Mouse (Mus musculus): ENCODE measurements around the gene Tescl.

DNA sequence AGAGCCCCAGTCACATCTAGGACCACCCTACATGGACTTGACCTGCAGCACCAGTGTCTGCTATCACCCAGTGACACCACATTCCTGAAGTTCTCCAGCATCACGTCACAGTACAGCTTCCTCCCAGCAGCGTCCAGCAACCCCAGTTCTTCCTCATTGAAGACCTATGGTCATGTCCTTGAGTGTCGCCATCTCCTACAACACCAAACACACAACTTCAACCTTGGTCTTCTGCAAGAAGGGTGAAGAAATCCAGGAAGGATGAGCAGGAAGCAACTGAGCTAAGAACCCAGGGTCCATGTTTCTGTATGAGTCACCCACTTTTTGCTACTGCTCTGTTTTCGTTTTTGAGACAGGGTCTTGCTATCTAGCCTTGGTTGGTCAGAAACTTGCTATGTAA, 11.1 kb downstream of the Tescl start:
- TF ChIP-seq CTCF (IDR thresholded peaks at IDR 0.05; ENCODE audit: low read depth) = no peak
- no peak for TF ChIP-seq EP300 (IDR thresholded peaks at IDR 0.05; ENCODE audit: low read depth)
